ENCODE assay signal across 14 mouse cellular contexts in genomic region chr5:121766038-121766773, GRCm38 (mm10). TPM values are rescaled to one million over a fixed set of nuclear protein-coding genes. Genes with fewer than 3 reads are reported as not detected.
DNase-seq lines count a peak whose midpoint lies in the region; ATAC-seq and TF ChIP-seq lines count a peak whose summit lies in the region.
"Had no signal": no experiment of that assay in that cellular context is flagged by ENCODE, and none has a peak within 500 bp of the region (broad histone marks: within the 10 kb centered on the region; RNA-seq: fewer than 3 reads in every experiment).

No protein-coding gene starts in this region.

- ATAC-seq in kidney, embryonic 14.5 days (ENCODE audit: low FRiP score, low TSS enrichment) = no peak
- ATAC-seq: forebrain, embryonic 14.5 days had no signal

- no peak overlapping the region for H3K9ac ChIP-seq in kidney, embryonic 14.5 days (ENCODE audit: low read depth, low read length)
- H3K9ac ChIP-seq: embryonic facial prominence, embryonic 12.5 days; kidney, embryonic 15.5 days; liver, embryonic 13.5 days had no signal

- no peak for DNase-seq in kidney, adult 2 months
- peak; percentile 9 for DNase-seq in 3T3-L1 (ENCODE audit: low read depth, low spot score)
- no peak for DNase-seq in Muller cell, postnatal 12 days (ENCODE audit: inconsistent ontology term)
- DNase-seq in right cerebral cortex, postnatal 14 days = no peak
- DNase-seq in spleen, postnatal 14 days (ENCODE audit: low spot score in 2 of 2) = no peak
- DNase-seq: cerebellum, adult 2 months; liver, embryonic 13.5 days had no signal

- H3K9me3 ChIP-seq in kidney, embryonic 14.5 days (ENCODE audit: control insufficient read depth, low read length) = no peaks in the 10 kb centered on the region
- no peaks in the 10 kb centered on the region for H3K9me3 ChIP-seq in E14TG2a.4 (ENCODE audit: low read length)
- H3K9me3 ChIP-seq: embryonic facial prominence, embryonic 12.5 days; kidney, embryonic 15.5 days; liver, embryonic 13.5 days; midbrain, embryonic 10.5 days had no signal

- H3K4me2 ChIP-seq in kidney, embryonic 14.5 days (replicated peaks; ENCODE audit: low read depth, low read length) = no peak overlapping the region
- no peak overlapping the region for H3K4me2 ChIP-seq in myocyte (ENCODE audit: low read depth)
- H3K4me2 ChIP-seq: embryonic facial prominence, embryonic 12.5 days; kidney, embryonic 15.5 days; liver, embryonic 13.5 days had no signal

- TF ChIP-seq POLR2A in kidney, adult 2 months (IDR thresholded peaks at IDR 0.05; ENCODE audit: low read depth, low read length) = no peak
- no peak for TF ChIP-seq POLR2A in myocyte (IDR thresholded peaks at IDR 0.05; ENCODE audit: insufficient read length, low read depth)

- H3K79me2 ChIP-seq in myocyte (ENCODE audit: control insufficient read depth, insufficient read depth) = peaks cover 59% of the 10 kb centered on the region

- H3K27ac ChIP-seq in kidney, adult 2 months (ENCODE audit: insufficient read depth, low read depth, low read length) = no peak overlapping the region
- H3K27ac ChIP-seq in kidney, embryonic 14.5 days (ENCODE audit: low read depth, low read length) = no peak overlapping the region
- H3K27ac ChIP-seq: embryonic facial prominence, embryonic 12.5 days; kidney, embryonic 15.5 days; liver, embryonic 13.5 days; midbrain, embryonic 10.5 days had no signal

- H3K4me3 ChIP-seq in kidney, adult 2 months (ENCODE audit: insufficient read depth, low read depth, low read length) = no peak overlapping the region
- no peak overlapping the region for H3K4me3 ChIP-seq in kidney, embryonic 14.5 days (ENCODE audit: low read length)
- H3K4me3 ChIP-seq in E14TG2a.4 (replicated peaks; ENCODE audit: low read length) = no peak overlapping the region
- H3K4me3 ChIP-seq in myocyte = no peak overlapping the region
- H3K4me3 ChIP-seq: embryonic facial prominence, embryonic 12.5 days; kidney, embryonic 15.5 days; liver, embryonic 13.5 days; midbrain, embryonic 10.5 days had no signal

- H3K27me3 ChIP-seq in kidney, adult 2 months (replicated peaks; ENCODE audit: control insufficient read depth, insufficient read depth, low read length) = no peaks in the 10 kb centered on the region
- no peaks in the 10 kb centered on the region for H3K27me3 ChIP-seq in kidney, embryonic 14.5 days (ENCODE audit: control insufficient read depth, insufficient read depth, low read length)
- H3K27me3 ChIP-seq in E14TG2a.4 (ENCODE audit: insufficient read depth, low read length) (no peaks in the 10 kb centered on the region), myocyte (ENCODE audit: control insufficient read depth, insufficient read depth, insufficient read length) (no peaks in the 10 kb centered on the region)
- H3K27me3 ChIP-seq: embryonic facial prominence, embryonic 12.5 days; kidney, embryonic 15.5 days; liver, embryonic 13.5 days had no signal

- H3K36me3 ChIP-seq in kidney, adult 2 months (ENCODE audit: control insufficient read depth, insufficient read depth, low read length) = peaks cover 2% of the 10 kb centered on the region; the same call in 1 of the 2 replicates
- peaks cover 22% of the 10 kb centered on the region; the same call in 1 of the 2 replicates for H3K36me3 ChIP-seq in kidney, embryonic 14.5 days (ENCODE audit: control insufficient read depth, insufficient read depth, low read length)
- H3K36me3 ChIP-seq in E14TG2a.4 (ENCODE audit: insufficient read depth, low read length) (peaks cover 79% of the 10 kb centered on the region), myocyte (ENCODE audit: control insufficient read depth, insufficient read depth) (peaks cover 20% of the 10 kb centered on the region)

- no peak overlapping the region for H3ac ChIP-seq in myocyte (ENCODE audit: control insufficient read depth, insufficient read length)

- H3K4me1 ChIP-seq in kidney, adult 2 months (ENCODE audit: control insufficient read depth, insufficient read depth, low read length) = peaks cover 8% of the 10 kb centered on the region; the same call in 1 of the 2 replicates
- H3K4me1 ChIP-seq in kidney, embryonic 14.5 days (ENCODE audit: control insufficient read depth, insufficient read depth, low read length) = 0 out of 2 replicates have a peak, but pooled peaks cover 2% of the 10 kb centered on the region
- peaks cover 45% of the 10 kb centered on the region for H3K4me1 ChIP-seq in E14TG2a.4 (replicated peaks; ENCODE audit: low read depth, low read length)
- H3K4me1 ChIP-seq: embryonic facial prominence, embryonic 12.5 days; kidney, embryonic 15.5 days; midbrain, embryonic 10.5 days had no signal

- WGBS in kidney, adult 2 months = 75% methylated on average over 4 of the region's 4 CpGs
- WGBS in kidney, embryonic 14.5 days = 90% methylated on average over 4 of the region's 4 CpGs

- 0 out of 2 replicates have a peak, but pooled peaks have one; percentile 10 for TF ChIP-seq CTCF in kidney, adult 2 months (conservative IDR thresholded peaks at IDR 0.05; ENCODE audit: insufficient read depth, insufficient read length, low read depth, low read length)
- TF ChIP-seq CTCF in E14TG2a.4 (conservative IDR thresholded peaks at IDR 0.05; ENCODE audit: low read length) = peak; percentile 74

TF ChIP-seq in myocyte, 11 proteins besides CTCF, POLR2A, EP300 and RAD21:
- peak; percentile 25; the same call in 1 of the 2 replicates for TF ChIP-seq CEBPB (IDR thresholded peaks at IDR 0.05; ENCODE audit: insufficient read depth, poor library complexity, severe bottlenecking)
- no peak for TF ChIP-seq E2F4 (IDR thresholded peaks at IDR 0.05; ENCODE audit: insufficient read depth)

RNA-seq across cellular contexts. Expression of gene Atxn2, which starts 55.1 kb away (rescaled TPM):
- polyA plus RNA-seq in kidney, adult 2 months (2012; rRNA removed) = 111 and 112 TPM in 2 replicates
- polyA plus RNA-seq in kidney, embryonic 14.5 days (2014; fragmentation: Nextera tagmentation; extraction: Ambion mirVana) = 76.6 and 88.5 TPM in 2 replicates
- 95.3 TPM for polyA plus RNA-seq in myocyte (2012; fragmentation: generic; extraction: Trizol)
